8 mouse cellular contexts compared by ENCODE assay signal in the genomic region with DNA sequence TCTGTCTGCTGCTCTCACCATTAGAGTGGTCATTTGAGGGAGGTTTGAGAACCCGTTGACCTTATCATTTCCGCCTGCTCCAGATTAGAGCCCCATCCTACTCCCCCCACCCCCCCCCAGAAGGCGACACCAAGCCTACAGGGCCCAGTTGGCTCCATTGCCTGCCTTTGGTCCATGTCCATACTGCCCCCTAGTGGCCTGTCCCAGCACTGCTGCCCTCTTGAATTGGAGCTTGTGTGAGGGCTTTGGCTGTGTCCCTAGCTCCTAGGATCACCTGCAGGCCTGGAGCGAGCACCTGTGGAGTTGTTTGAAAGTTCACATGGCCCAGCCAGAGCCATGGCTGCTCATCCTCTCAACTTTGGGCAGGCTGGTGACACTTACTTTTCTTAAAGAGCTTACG.
A peak's percentile ranks its signal among the peaks of the same experiment; 100 is the strongest.
DNase-seq lines count a peak whose midpoint lies in the region; ATAC-seq lines count a peak whose summit lies in the region.

No protein-coding gene starts in this region.

- H3K27ac ChIP-seq in liver, embryonic 11.5 days (ENCODE audit: low read depth, low read length) = no peak overlapping the region

- peaks cover 14% of the 10 kb centered on the region for H3K4me1 ChIP-seq in liver, embryonic 11.5 days (replicated peaks; ENCODE audit: control insufficient read depth, insufficient read depth, low read length)

- H3K9ac ChIP-seq in liver, embryonic 11.5 days (ENCODE audit: low read depth, low read length) = no peak overlapping the region

- H3K9me3 ChIP-seq in liver, embryonic 11.5 days (ENCODE audit: control insufficient read depth, low read length) = no peaks in the 10 kb centered on the region

- WGBS in liver, embryonic 11.5 days = 44% methylated on average over 5 of the region's 5 CpGs

- H3K36me3 ChIP-seq in liver, embryonic 11.5 days (ENCODE audit: control insufficient read depth, insufficient read depth, low read length) = peaks cover 4% of the 10 kb centered on the region

- no peak overlapping the region for H3K4me2 ChIP-seq in liver, embryonic 11.5 days

- no peak for ATAC-seq in liver, embryonic 11.5 days (replicated peaks; ENCODE audit: low FRiP score)

- DNase-seq in 3T3-L1 (ENCODE audit: low read depth, low spot score) = peak; percentile 79
- DNase-seq in CD8-positive naive resting alpha-beta T cell, adult 2 months (ENCODE audit: low read depth in 2 of 2, low spot score in 2 of 2) = peak; percentile 63 to 71
- DNase-seq in c-Kit-positive CD71-positive TER-119-negative erythroid progenitor cells, embryonic 14.5 days (ENCODE audit: low read depth) = peak; percentile 65
- DNase-seq in forelimb bud, embryonic 11.5 days (ENCODE audit: low read depth, low spot score) = peak; percentile 76
- peak; percentile 62 to 87 for DNase-seq in kidney, adult 8-10 months
- peak; percentile 79 for DNase-seq in liver, embryonic 11.5 days (ENCODE audit: low spot score)
- peak; percentile 78 for DNase-seq in right cerebral cortex, postnatal 14 days
- peak; percentile 64 for DNase-seq in yolk sac, embryonic 10.5 days (ENCODE audit: low spot score)

- H3K27me3 ChIP-seq in liver, embryonic 11.5 days (replicated peaks; ENCODE audit: control insufficient read depth, insufficient read depth, low read length) = no peaks in the 10 kb centered on the region

- no peak overlapping the region for H3K4me3 ChIP-seq in liver, embryonic 11.5 days (ENCODE audit: low read depth, low read length)
